Mouse (Mus musculus): Measurements from ENCODE around the gene Chn2. TPM values are rescaled to one million over a fixed set of nuclear protein-coding genes. Genes with fewer than 3 reads are reported as not detected.

The Chn2 gene
- polyA plus RNA-seq, 1 experiment from 2014 or later: 32.5 TPM

- Histone ChIP-seq H3K9me3 (no peaks in the 10 kb centered on the region), H3K27me3 (no peaks in the 10 kb centered on the region), H3K4me1 (replicated peaks) (peaks cover 2% of the 10 kb centered on the region; the same call in 1 of the 2 replicates), H3K4me3 (no peak overlapping the region), H3K36me3 (no peaks in the 10 kb centered on the region), H3K27ac (replicated peaks) (no peak overlapping the region), H3K4me2 (no peak overlapping the region), H3K9ac (no peak overlapping the region)
- 67% methylated on average over 9 of the region's 9 CpGs for WGBS
- no peak for ATAC-seq (ENCODE audit: low FRiP score, low read depth)
Observed at GRCm38 (mm10) chr6:54242286-54242685, 202.9 kb downstream of the Chn2 start.

DNA sequence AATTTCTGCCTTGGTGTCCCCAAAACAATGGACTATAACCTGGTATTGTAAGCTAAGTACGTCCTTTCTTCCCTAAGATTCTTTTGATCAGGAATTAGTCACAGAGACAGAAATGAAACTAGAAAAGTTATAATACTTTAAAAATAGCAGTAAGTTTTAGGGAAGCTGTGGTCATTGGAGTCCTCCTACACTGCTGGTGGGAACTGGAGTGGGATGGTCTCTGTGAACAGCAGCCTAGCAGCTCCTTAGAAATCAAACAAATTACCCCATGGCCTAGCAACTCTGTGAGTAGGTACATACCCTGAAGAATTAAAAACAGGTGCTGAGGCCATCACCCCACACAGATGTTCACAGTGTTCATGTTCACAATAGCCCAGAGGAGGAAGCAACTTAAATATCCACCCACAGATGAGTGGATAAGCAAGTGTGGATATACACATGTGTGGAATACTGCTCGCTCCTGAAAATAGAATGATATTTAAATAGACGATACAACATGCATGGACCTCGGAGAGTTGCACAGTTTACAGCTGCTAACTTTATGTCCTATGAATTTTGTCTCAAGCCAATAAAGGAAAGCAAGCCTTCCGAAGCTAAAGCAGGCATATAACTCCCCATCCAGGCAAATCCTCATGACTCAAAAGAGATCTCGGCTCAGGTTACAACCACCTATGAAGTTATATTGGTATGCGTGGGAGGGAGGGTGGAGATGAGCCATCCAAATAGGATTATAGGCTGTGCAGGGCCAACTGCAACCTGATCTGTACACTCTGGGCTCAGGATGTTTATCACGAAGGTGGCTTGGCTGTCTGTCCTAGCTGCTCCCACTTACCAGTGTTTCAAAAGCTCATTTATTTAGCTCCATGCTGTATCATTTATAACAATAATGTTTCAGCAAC, 209.2 kb downstream of the Chn2 start:
- no peaks in the 10 kb centered on the region for H3K9me3 ChIP-seq
- H3K27me3 ChIP-seq: no peaks in the 10 kb centered on the region
- H3K4me2 ChIP-seq: no peak overlapping the region
- ATAC-seq (ENCODE audit: low FRiP score, low read depth): no peak
- H3K9ac ChIP-seq: no peak overlapping the region
- H3K4me3 ChIP-seq: no peak overlapping the region
- H3K27ac ChIP-seq (replicated peaks): no peak overlapping the region
- no peaks in the 10 kb centered on the region for H3K4me1 ChIP-seq (replicated peaks)
- no peaks in the 10 kb centered on the region for H3K36me3 ChIP-seq
- 82% methylated on average over 8 of the region's 8 CpGs for WGBS

DNA sequence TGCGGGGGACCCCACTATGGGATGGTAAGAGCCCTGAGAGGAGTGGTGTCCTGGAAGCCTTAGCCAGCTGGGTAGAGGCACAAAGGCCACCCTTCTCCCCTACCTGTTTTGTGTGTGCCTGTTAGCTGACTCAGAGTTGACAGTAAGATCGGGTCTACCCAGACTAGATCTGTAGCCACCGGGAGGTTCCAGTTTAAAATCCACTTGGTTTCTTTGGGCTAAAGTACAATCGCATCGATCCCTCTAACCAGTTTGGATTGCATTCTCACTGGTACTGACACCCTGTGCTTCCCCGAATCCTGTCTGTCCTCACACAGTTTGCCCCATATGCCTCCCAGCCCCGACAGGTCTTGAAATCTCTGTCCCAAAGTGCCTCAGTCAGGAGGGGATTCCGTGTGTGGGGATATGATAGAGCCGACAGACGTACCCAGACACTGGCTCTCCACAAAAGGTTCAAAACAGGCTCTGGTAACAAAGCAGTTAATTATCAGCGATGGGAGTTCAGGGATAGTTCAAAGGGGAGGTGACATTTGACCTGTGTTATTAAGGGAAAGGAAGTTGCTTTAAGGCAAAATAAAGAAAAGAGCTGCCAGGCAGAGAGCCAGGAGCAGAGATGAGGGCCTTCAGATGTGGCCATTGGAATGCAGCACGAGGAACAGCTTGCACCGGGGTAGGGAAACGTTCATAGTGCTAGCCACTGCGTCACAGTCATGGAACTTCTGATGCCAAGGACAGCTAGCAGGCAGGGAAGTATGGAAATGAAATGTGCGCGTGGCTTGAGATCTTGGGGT, 212.2 kb downstream of the Chn2 start:
- no peaks in the 10 kb centered on the region for H3K27me3 ChIP-seq
- no peak overlapping the region for H3K27ac ChIP-seq (replicated peaks)
- H3K9ac ChIP-seq: no peak overlapping the region
- no peak for ATAC-seq (ENCODE audit: low FRiP score, low read depth)
- H3K4me2 ChIP-seq: no peak overlapping the region
- H3K36me3 ChIP-seq: no peaks in the 10 kb centered on the region
- H3K9me3 ChIP-seq: no peaks in the 10 kb centered on the region
- H3K4me3 ChIP-seq: no peak overlapping the region
- 47% methylated on average over 17 of the region's 17 CpGs for WGBS
- H3K4me1 ChIP-seq (replicated peaks): 0 out of 2 replicates have a peak, but pooled peaks cover 3% of the 10 kb centered on the region

GRCm38 (mm10) chr6:54253206-54253605, 213.9 kb downstream of the Chn2 start:
- WGBS: 63% methylated on average over 5 of the region's 5 CpGs
- no peaks in the 10 kb centered on the region for H3K36me3 ChIP-seq

GRCm38 (mm10) chr6:54253881-54254280, 214.5 kb downstream of the Chn2 start:
- H3K9me3 ChIP-seq: no peaks in the 10 kb centered on the region
- no peak overlapping the region for H3K9ac ChIP-seq
- no peak overlapping the region for H3K27ac ChIP-seq (replicated peaks)
- ATAC-seq (ENCODE audit: low FRiP score, low read depth): no peak
- 0 out of 2 replicates have a peak, but pooled peaks cover 3% of the 10 kb centered on the region for H3K4me1 ChIP-seq (replicated peaks)
- H3K4me2 ChIP-seq: no peak overlapping the region
- no peaks in the 10 kb centered on the region for H3K36me3 ChIP-seq
- no peak overlapping the region for H3K4me3 ChIP-seq
- H3K27me3 ChIP-seq: no peaks in the 10 kb centered on the region
- WGBS: 81% methylated on average over 7 of the region's 7 CpGs

More at GRCm38 (mm10) chr6:54253206-54253605, 213.9 kb downstream of the Chn2 start:
- no peaks in the 10 kb centered on the region for H3K27me3 ChIP-seq
- no peak for ATAC-seq (ENCODE audit: low FRiP score, low read depth)
- H3K9me3 ChIP-seq: no peaks in the 10 kb centered on the region
- 0 out of 2 replicates have a peak, but pooled peaks cover 3% of the 10 kb centered on the region for H3K4me1 ChIP-seq (replicated peaks)
- no peak overlapping the region for H3K4me3 ChIP-seq
- no peak overlapping the region for H3K4me2 ChIP-seq
- no peak overlapping the region for H3K9ac ChIP-seq
- no peak overlapping the region for H3K27ac ChIP-seq (replicated peaks)

- Histone ChIP-seq H3K4me2 (no peak overlapping the region), H3K27ac (replicated peaks) (no peak overlapping the region), H3K4me3 (no peak overlapping the region), H3K36me3 (no peaks in the 10 kb centered on the region), H3K9ac (no peak overlapping the region), H3K27me3 (no peaks in the 10 kb centered on the region), H3K4me1 (replicated peaks) (0 out of 2 replicates have a peak, but pooled peaks cover 3% of the 10 kb centered on the region), H3K9me3 (no peaks in the 10 kb centered on the region)
- ATAC-seq (ENCODE audit: low FRiP score, low read depth): no peak
- 74% methylated on average over 6 of the region's 6 CpGs for WGBS
Observed at GRCm38 (mm10) chr6:54254759-54255158, 215.4 kb downstream of the Chn2 start.

DNA sequence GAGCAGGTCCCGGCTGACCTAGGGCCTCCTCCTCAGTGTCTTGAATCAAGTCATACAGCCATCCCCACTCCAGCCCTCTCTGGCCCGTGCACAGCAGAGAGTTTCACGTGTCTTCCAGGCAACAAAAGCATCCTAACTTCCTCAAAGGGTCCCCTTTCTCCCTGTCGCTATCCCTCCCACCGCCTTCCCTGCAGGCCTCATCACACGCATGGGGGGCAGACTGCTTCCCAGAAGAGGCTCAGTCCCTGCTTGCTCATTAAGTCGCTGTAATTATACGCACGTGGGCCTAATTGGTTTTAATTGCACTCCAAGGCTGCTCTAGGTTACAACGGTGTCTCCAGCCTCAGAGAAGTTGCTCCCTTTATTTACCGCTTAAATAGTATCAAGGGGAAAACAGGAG, 216.0 kb downstream of the Chn2 start:
- Histone ChIP-seq H3K9me3 (no peaks in the 10 kb centered on the region), H3K27ac (replicated peaks) (no peak overlapping the region), H3K27me3 (no peaks in the 10 kb centered on the region), H3K4me2 (no peak overlapping the region), H3K36me3 (no peaks in the 10 kb centered on the region), H3K4me1 (replicated peaks) (0 out of 2 replicates have a peak, but pooled peaks cover 3% of the 10 kb centered on the region), H3K9ac (no peak overlapping the region), H3K4me3 (no peak overlapping the region)
- ATAC-seq (ENCODE audit: low FRiP score, low read depth): no peak
- 52% methylated on average over 11 of the region's 11 CpGs for WGBS

DNA sequence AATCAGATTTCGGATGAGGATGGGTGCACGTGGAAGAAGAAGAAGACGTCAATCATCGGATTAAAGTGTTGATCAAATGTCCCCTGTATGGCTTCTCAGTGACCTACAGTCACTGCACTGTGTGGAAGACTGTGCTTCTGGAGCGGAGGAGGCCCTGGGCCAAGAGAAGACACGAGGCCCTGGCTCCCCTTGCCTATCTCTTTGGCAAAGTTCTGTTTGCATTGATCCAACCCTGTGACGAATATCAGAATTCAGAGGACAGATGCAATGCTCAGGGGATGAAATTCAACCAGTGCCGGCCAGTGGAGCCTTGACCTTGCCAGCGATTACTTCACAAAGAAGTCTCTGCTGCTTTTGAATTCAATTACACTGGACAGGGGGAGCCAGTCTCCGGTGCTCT, 217.0 kb downstream of the Chn2 start:
- no peak for ATAC-seq (ENCODE audit: low FRiP score, low read depth)
- Histone ChIP-seq H3K27ac (replicated peaks) (no peak overlapping the region), H3K4me2 (no peak overlapping the region), H3K9me3 (no peaks in the 10 kb centered on the region), H3K27me3 (no peaks in the 10 kb centered on the region), H3K4me3 (no peak overlapping the region), H3K4me1 (replicated peaks) (0 out of 2 replicates have a peak, but pooled peaks cover 3% of the 10 kb centered on the region), H3K9ac (no peak overlapping the region), H3K36me3 (no peaks in the 10 kb centered on the region)
- WGBS: 76% methylated on average over 10 of the region's 10 CpGs

- 83% methylated on average over 3 of the region's 3 CpGs for WGBS
Observed at GRCm38 (mm10) chr6:54257552-54257951, 218.2 kb downstream of the Chn2 start.

DNA sequence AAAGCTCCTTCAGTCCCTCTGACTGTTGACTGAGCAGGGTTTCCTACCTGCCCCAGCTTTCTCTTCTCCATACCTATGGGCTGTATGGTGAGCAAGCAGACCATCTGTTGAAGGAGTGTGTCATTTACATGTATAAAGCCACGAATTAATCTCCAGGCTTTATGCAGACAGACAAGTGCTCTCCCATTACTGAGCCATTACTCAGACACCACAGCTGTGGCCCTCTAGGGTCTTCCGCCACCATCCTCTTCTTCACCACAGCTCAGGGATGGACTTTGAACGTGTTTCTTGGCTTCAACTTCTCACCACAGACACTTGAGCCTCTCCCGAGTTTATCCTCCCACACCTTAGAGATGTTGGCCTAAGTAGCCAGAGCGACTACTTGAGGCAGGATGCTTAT, 219.1 kb downstream of the Chn2 start:
- WGBS: 84% methylated on average over 5 of the region's 5 CpGs
- Histone ChIP-seq H3K27ac (replicated peaks) (no peak overlapping the region), H3K27me3 (no peaks in the 10 kb centered on the region), H3K4me1 (replicated peaks) (0 out of 2 replicates have a peak, but pooled peaks cover 3% of the 10 kb centered on the region), H3K9ac (no peak overlapping the region), H3K36me3 (no peaks in the 10 kb centered on the region), H3K4me3 (no peak overlapping the region), H3K4me2 (no peak overlapping the region), H3K9me3 (no peaks in the 10 kb centered on the region)
- no peak for ATAC-seq (ENCODE audit: low FRiP score, low read depth)

More at GRCm38 (mm10) chr6:54257552-54257951, 218.2 kb downstream of the Chn2 start:
- Histone ChIP-seq H3K4me3 (no peak overlapping the region), H3K27ac (replicated peaks) (no peak overlapping the region), H3K9ac (no peak overlapping the region), H3K36me3 (no peaks in the 10 kb centered on the region), H3K9me3 (no peaks in the 10 kb centered on the region), H3K4me2 (no peak overlapping the region), H3K4me1 (replicated peaks) (0 out of 2 replicates have a peak, but pooled peaks cover 3% of the 10 kb centered on the region), H3K27me3 (no peaks in the 10 kb centered on the region)
- ATAC-seq (ENCODE audit: low FRiP score, low read depth): no peak

GRCm38 (mm10) chr6:54262732-54263131, 223.4 kb downstream of the Chn2 start:
- WGBS: 68% methylated on average over 2 of the region's 2 CpGs
- Histone ChIP-seq H3K36me3 (no peaks in the 10 kb centered on the region), H3K4me3 (no peak overlapping the region), H3K4me1 (replicated peaks) (no peaks in the 10 kb centered on the region), H3K27ac (replicated peaks) (no peak overlapping the region), H3K9me3 (no peaks in the 10 kb centered on the region), H3K4me2 (no peak overlapping the region), H3K9ac (no peak overlapping the region), H3K27me3 (no peaks in the 10 kb centered on the region)
- ATAC-seq (ENCODE audit: low FRiP score, low read depth): no peak

GRCm38 (mm10) chr6:54263890-54264289, 224.5 kb downstream of the Chn2 start:
- H3K4me2 ChIP-seq: no peak overlapping the region
- no peaks in the 10 kb centered on the region for H3K27me3 ChIP-seq
- 61% methylated on average over 2 of the region's 2 CpGs for WGBS

More at GRCm38 (mm10) chr6:54263890-54264289, 224.5 kb downstream of the Chn2 start:
- Histone ChIP-seq H3K9me3 (no peaks in the 10 kb centered on the region), H3K36me3 (no peaks in the 10 kb centered on the region), H3K27ac (replicated peaks) (no peak overlapping the region), H3K9ac (no peak overlapping the region), H3K4me1 (replicated peaks) (no peaks in the 10 kb centered on the region), H3K4me3 (no peak overlapping the region)
- ATAC-seq (ENCODE audit: low FRiP score, low read depth): no peak

Measured in hindbrain, embryonic 15.5 days (tissue).